Mouse (Mus musculus) gastrocnemius, postnatal 36 days (tissue): ENCODE data around the gene Apoc1. TPM values are rescaled to one million over a fixed set of nuclear protein-coding genes. Genes with fewer than 3 reads are reported as not detected.
A peak's percentile ranks its signal among the peaks of the same experiment; 100 is the strongest.
"Not testable (repeated sequence)": the region's sequence is repeated elsewhere in the genome, so short reads cannot be mapped to it uniquely, and the experiment has no call there.

Source experiments
- DNase-seq, 2 experiments: peaks; one replicate each; pipeline ENCODE4 v3.0.0; 2022
- intact Hi-C: fragments of 180-260 bp; cut with DNase I; formaldehyde crosslinking; loops from one replicate; pipeline ENCODE4 v1.15.1; 2025
- total RNA-seq, 2 experiments: library from RNA; stranded (reverse); gene quantifications; 2 replicates each; pipeline ENCODE4 v1.2.3; 2021

Gene Apoc1
- total RNA-seq, 2 experiments from 2014 or later = 0.94 to 1.4 TPM

GRCm38 (mm10) chr7:19688101-19688500 lies 4.4 kb downstream of the Apoc1 start:
- DNase-seq = no peak
- intact Hi-C loops = no loop called here

- intact Hi-C loops, DNase-seq: not testable (repeated sequence)
Observed at GRCm38 (mm10) chr7:19686927-19687583, 5.4 kb downstream of the Apoc1 start.

- DNase-seq = no peak
- intact Hi-C loops = no loop called here
Observed at GRCm38 (mm10) chr7:19686521-19686920, 5.9 kb downstream of the Apoc1 start.

- intact Hi-C loops = no loop called here
- DNase-seq = no peak
Observed at GRCm38 (mm10) chr7:19685374-19685773, 7.1 kb downstream of the Apoc1 start.

GRCm38 (mm10) chr7:19683771-19684201 lies 8.7 kb downstream of the Apoc1 start:
- intact Hi-C loops = no loop called here
- DNase-seq = no peak

GRCm38 (mm10) chr7:19682979-19683378 lies 9.5 kb downstream of the Apoc1 start:
- intact Hi-C loops = no loop called here
- no peak for DNase-seq

GRCm38 (mm10) chr7:19681202-19681694 lies 11.2 kb downstream of the Apoc1 start, which contains the start of the genes Gm44805 and Apoc4:
Gm44805 (minus strand) TSS chr7:19681423.
Apoc4 (minus strand) TSS chr7:19681479.
- DNase-seq = no peak
- intact Hi-C loops = no loop called here

- intact Hi-C loops = no loop called here
- DNase-seq = no peak
Observed at GRCm38 (mm10) chr7:19680702-19681101, 11.8 kb downstream of the Apoc1 start.

- intact Hi-C loops = loop anchor here (10.0 kb wide), 1 partner anchor 116 kb away; the partner anchor contains the start of gene Cblc
- no peak for DNase-seq
Observed at GRCm38 (mm10) chr7:19678901-19679300, 13.6 kb downstream of the Apoc1 start.

- intact Hi-C loops = loop anchor here (10.0 kb wide), 1 partner anchor 117 kb away; the partner anchor contains the start of gene Cblc
- DNase-seq = no peak
Observed at GRCm38 (mm10) chr7:19677872-19678271, 14.6 kb downstream of the Apoc1 start, which contains the start of gene Apoc2. Apoc2 (minus strand) TSS chr7:19677941.

- no peak for DNase-seq
Observed at GRCm38 (mm10) chr7:19676662-19677061, 15.8 kb downstream of the Apoc1 start.

GRCm38 (mm10) chr7:19675824-19676223 lies 16.6 kb downstream of the Apoc1 start:
- intact Hi-C loops = loop anchor here (10.0 kb wide), 1 partner anchor 119 kb away; the partner anchor contains the start of gene Cblc
- DNase-seq = no peak

More at GRCm38 (mm10) chr7:19676662-19677061, 15.8 kb downstream of the Apoc1 start:
- intact Hi-C loops = loop anchor here (10.0 kb wide), 1 partner anchor 118 kb away; the partner anchor contains the start of gene Cblc

- intact Hi-C loops = loop anchor here (10.0 kb wide), 1 partner anchor 122 kb away; the partner anchor contains the start of gene Cblc
- no peak for DNase-seq
Observed at GRCm38 (mm10) chr7:19673083-19673699, 19.3 kb downstream of the Apoc1 start.

GRCm38 (mm10) chr7:19671511-19671910 lies 20.9 kb downstream of the Apoc1 start:
- no peak for DNase-seq
- intact Hi-C loops = loop anchor here (10.0 kb wide), 1 partner anchor 123 kb away; the partner anchor contains the start of gene Cblc

- intact Hi-C loops = loop anchor here (2.0 kb wide), 1 partner anchor 44 kb away; no protein-coding TSS in a partner anchor
- peak; percentile 78 to 89 for DNase-seq
Observed at GRCm38 (mm10) chr7:19668947-19669721, 23.3 kb downstream of the Apoc1 start.

GRCm38 (mm10) chr7:19667434-19667833 lies 25.0 kb downstream of the Apoc1 start:
- DNase-seq = no peak
- intact Hi-C loops = no loop called here

- intact Hi-C loops = no loop called here
- DNase-seq = no peak
Observed at GRCm38 (mm10) chr7:19666750-19667149, 25.7 kb downstream of the Apoc1 start.

GRCm38 (mm10) chr7:19664955-19665841 lies 27.3 kb downstream of the Apoc1 start, which contains the start of gene Clptm1:
Clptm1 (minus strand) TSS chr7:19665033.
- intact Hi-C loops = no loop called here
- DNase-seq = peak; percentile 91 to 96

- no peak for DNase-seq
- intact Hi-C loops = no loop called here
Observed at GRCm38 (mm10) chr7:19664455-19664954, 28.0 kb downstream of the Apoc1 start.
